ENCODE assay signal across 8 mouse cellular contexts in the genomic region with DNA sequence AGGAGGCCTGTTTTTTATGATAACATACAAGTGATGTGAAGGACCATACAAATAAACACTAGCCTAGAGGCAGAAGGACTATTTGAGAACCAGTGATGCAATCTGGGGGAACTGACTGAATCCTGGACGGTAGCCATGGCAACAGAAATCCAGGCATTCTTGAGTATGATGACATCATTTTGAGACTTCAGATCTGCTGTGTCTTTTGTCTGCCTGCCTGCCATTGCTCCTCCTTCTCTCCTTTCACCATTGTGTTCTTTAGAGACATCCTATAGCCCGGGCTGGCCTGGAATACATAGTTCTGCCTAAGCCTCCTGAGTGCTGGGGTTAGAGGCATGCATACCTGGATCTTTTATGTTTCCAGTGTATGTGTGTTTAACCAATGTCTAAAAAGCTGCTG.
DNase-seq lines count a peak whose midpoint lies in the region; ATAC-seq and TF ChIP-seq lines count a peak whose summit lies in the region.

No protein-coding gene starts in this region.

- intact Hi-C loops in left cerebral cortex, postnatal 4 days (cut with DNase I), result no loop called here

- H3K4me1 ChIP-seq in neural tube, embryonic 11.5 days (ENCODE audit: control insufficient read depth, insufficient read depth, low read length), result no peaks in the 10 kb centered on the region
- H3K4me1 ChIP-seq in forebrain, embryonic 11.5 days (replicated peaks; ENCODE audit: control insufficient read depth, insufficient read depth, low read length), result peaks cover 5% of the 10 kb centered on the region; the same call in 1 of the 2 replicates
- H3K4me1 ChIP-seq in cerebellum, adult 2 months (ENCODE audit: control insufficient read depth, insufficient read depth, low read length), result no peaks in the 10 kb centered on the region

- no peaks in the 10 kb centered on the region for H3K9me3 ChIP-seq in neural tube, embryonic 11.5 days (ENCODE audit: control insufficient read depth, low read length)
- H3K9me3 ChIP-seq in forebrain, embryonic 11.5 days (ENCODE audit: control insufficient read depth, low read length), result no peaks in the 10 kb centered on the region

- no peak overlapping the region for H3K4me2 ChIP-seq in neural tube, embryonic 11.5 days (ENCODE audit: low read depth)
- H3K4me2 ChIP-seq in forebrain, embryonic 11.5 days (ENCODE audit: low read depth, low read length, severe bottlenecking), result no peak overlapping the region

- H3K36me3 ChIP-seq in neural tube, embryonic 11.5 days (ENCODE audit: control insufficient read depth, insufficient read depth, low read length), result no peaks in the 10 kb centered on the region
- H3K36me3 ChIP-seq in forebrain, embryonic 11.5 days (ENCODE audit: control insufficient read depth, insufficient read depth, low read length), result no peaks in the 10 kb centered on the region

- H3K27me3 ChIP-seq in neural tube, embryonic 11.5 days (ENCODE audit: control insufficient read depth, insufficient read depth, low read length), result no peaks in the 10 kb centered on the region
- no peaks in the 10 kb centered on the region for H3K27me3 ChIP-seq in forebrain, embryonic 11.5 days (ENCODE audit: control insufficient read depth, insufficient read depth, low read length)
- no peaks in the 10 kb centered on the region for H3K27me3 ChIP-seq in cerebellum, adult 2 months (ENCODE audit: control insufficient read depth, insufficient read depth, low read length)

- peak; percentile 12 for DNase-seq in neural tube, embryonic 11.5 days (ENCODE audit: low spot score)
- DNase-seq in neural tube, embryonic 10.5 days (ENCODE audit: extremely low spot score, low spot score), result no peak
- DNase-seq in forebrain, embryonic 11.5 days (ENCODE audit: low spot score), result peak; percentile 61
- DNase-seq in left cerebral cortex, postnatal 4 days, result peak; percentile 8
- DNase-seq in retina, postnatal 1 day, result peak; percentile 58
- no peak for DNase-seq in cerebellum, adult 2 months
- no peak for DNase-seq in kidney, adult 11 months
- no peak for DNase-seq in urinary bladder, postnatal 10 days (ENCODE audit: low spot score)

- 54% methylated on average over 2 of the region's 2 CpGs for WGBS in neural tube, embryonic 11.5 days
- WGBS in forebrain, embryonic 11.5 days, result 44% methylated on average over 2 of the region's 2 CpGs
- 33% methylated on average over 2 of the region's 2 CpGs for WGBS in cerebellum, adult 2 months

- no peak overlapping the region for H3K4me3 ChIP-seq in neural tube, embryonic 11.5 days (ENCODE audit: low read depth, low read length)
- no peak overlapping the region for H3K4me3 ChIP-seq in forebrain, embryonic 11.5 days (ENCODE audit: low read depth, low read length)
- no peak overlapping the region for H3K4me3 ChIP-seq in cerebellum, adult 2 months (replicated peaks; ENCODE audit: insufficient read depth, low read depth, low read length)

- no peak overlapping the region for H3K9ac ChIP-seq in neural tube, embryonic 11.5 days (ENCODE audit: low read length)
- H3K9ac ChIP-seq in forebrain, embryonic 11.5 days (ENCODE audit: low read length), result no peak overlapping the region

- TF ChIP-seq POLR2A in cerebellum, adult 2 months (IDR thresholded peaks at IDR 0.05; ENCODE audit: borderline replicate concordance, insufficient read depth, low read length), result no peak

- TF ChIP-seq CTCF in cerebellum, adult 2 months (IDR thresholded peaks at IDR 0.05; ENCODE audit: borderline replicate concordance, insufficient read depth, low read depth, low read length), result no peak

- no peak for ATAC-seq in neural tube, embryonic 11.5 days (ENCODE audit: insufficient read depth, low FRiP score, low TSS enrichment)
- peak; percentile 85 for ATAC-seq in forebrain, embryonic 11.5 days (replicated peaks; ENCODE audit: low FRiP score)

- no peak overlapping the region for H3K27ac ChIP-seq in neural tube, embryonic 11.5 days (ENCODE audit: low read depth, low read length)
- no peak overlapping the region for H3K27ac ChIP-seq in forebrain, embryonic 11.5 days (ENCODE audit: low read depth, low read length)
- H3K27ac ChIP-seq in cerebellum, adult 2 months (ENCODE audit: insufficient read depth, low read length), result no peak overlapping the region

Comparison
In these comparisons a context has a peak if more than half of its experiments do, and no peak if none do; other contexts are left out.
1. DNase-seq: peak in neural tube, embryonic 11.5 days (single experiment), forebrain, embryonic 11.5 days (single experiment), left cerebral cortex, postnatal 4 days (single experiment) and retina, postnatal 1 day (single experiment); none in neural tube, embryonic 10.5 days (single experiment), cerebellum, adult 2 months (0 of 2), kidney, adult 11 months (single experiment) and urinary bladder, postnatal 10 days (single experiment).